Mouse (Mus musculus): Measurements from ENCODE around the gene Agxt. TPM values are rescaled to one million over a fixed set of nuclear protein-coding genes. Genes with fewer than 3 reads are reported as not detected.

The Agxt gene
- polyA plus RNA-seq, 1 experiment from 2014 or later, result not detected

DNA sequence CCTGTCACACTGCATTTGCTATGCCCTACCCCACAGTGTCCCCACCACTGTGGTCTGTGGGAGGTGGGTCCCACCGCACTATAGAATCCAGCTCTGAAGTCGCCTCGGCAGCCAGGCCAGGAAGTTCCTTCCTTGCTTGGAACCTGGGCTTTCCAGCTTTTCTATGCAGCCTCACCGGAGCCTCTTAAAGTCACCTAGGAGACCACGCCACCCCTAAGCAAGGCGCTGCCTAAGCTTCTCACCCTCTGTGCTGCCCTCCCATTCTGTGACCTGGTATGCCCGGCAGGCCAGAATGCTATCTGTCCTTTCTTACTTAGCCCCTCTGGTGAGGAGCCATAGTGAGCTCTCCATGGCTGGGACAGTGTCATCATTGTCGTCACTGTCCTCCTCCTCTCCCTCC, 26.3 kb downstream of the Agxt start:
- Histone ChIP-seq H3K36me3 (replicated peaks; ENCODE audit: control insufficient read depth, insufficient read depth) (no peaks in the 10 kb centered on the region), H3K4me3 (replicated peaks; ENCODE audit: low read length) (no peak overlapping the region), H3K4me1 (replicated peaks; ENCODE audit: control insufficient read depth, insufficient read depth, low read length) (no peaks in the 10 kb centered on the region), H3K27ac (no peak overlapping the region), H3K9ac (no peak overlapping the region), H3K27me3 (ENCODE audit: control insufficient read depth, insufficient read depth, low read length) (no peaks in the 10 kb centered on the region), H3K9me3 (ENCODE audit: control insufficient read depth, low read length) (no peaks in the 10 kb centered on the region), H3K4me2 (replicated peaks) (no peak overlapping the region)
- DNase-seq (ENCODE audit: low spot score) (no peak), ATAC-seq (ENCODE audit: low FRiP score) (no peak)
- 69% methylated on average over 8 of the region's 8 CpGs for WGBS

DNA sequence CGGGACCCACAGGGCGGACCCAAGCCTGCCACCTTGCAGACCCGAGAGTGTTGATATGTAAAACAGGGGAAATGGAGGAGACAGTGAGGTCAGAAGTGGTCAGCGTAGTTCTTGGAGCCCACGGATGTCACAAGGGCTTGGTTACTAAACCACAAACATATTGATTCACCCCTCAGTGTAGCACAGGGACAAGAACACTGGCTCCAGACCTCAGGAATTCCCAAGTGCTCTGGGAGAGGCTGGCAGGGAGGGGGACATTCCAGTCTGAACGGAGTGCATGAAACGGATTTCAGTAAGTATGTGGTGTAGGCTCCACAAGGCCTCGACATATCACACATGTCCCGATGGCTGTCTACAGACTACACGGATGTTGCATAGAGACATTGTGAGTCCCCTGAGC, 26.9 kb downstream of the Agxt start:
- H3K9ac ChIP-seq, result no peak overlapping the region
- no peak overlapping the region for H3K27ac ChIP-seq
- H3K36me3 ChIP-seq (replicated peaks; ENCODE audit: control insufficient read depth, insufficient read depth), result no peaks in the 10 kb centered on the region
- no peak overlapping the region for H3K4me3 ChIP-seq (replicated peaks; ENCODE audit: low read length)
- no peaks in the 10 kb centered on the region for H3K4me1 ChIP-seq (replicated peaks; ENCODE audit: control insufficient read depth, insufficient read depth, low read length)
- ATAC-seq (ENCODE audit: low FRiP score), result no peak
- no peak for DNase-seq (ENCODE audit: low spot score)
- 79% methylated on average over 10 of the region's 10 CpGs for WGBS
- H3K9me3 ChIP-seq (ENCODE audit: control insufficient read depth, low read length), result no peaks in the 10 kb centered on the region
- H3K4me2 ChIP-seq (replicated peaks), result no peak overlapping the region
- no peaks in the 10 kb centered on the region for H3K27me3 ChIP-seq (ENCODE audit: control insufficient read depth, insufficient read depth, low read length)

DNA sequence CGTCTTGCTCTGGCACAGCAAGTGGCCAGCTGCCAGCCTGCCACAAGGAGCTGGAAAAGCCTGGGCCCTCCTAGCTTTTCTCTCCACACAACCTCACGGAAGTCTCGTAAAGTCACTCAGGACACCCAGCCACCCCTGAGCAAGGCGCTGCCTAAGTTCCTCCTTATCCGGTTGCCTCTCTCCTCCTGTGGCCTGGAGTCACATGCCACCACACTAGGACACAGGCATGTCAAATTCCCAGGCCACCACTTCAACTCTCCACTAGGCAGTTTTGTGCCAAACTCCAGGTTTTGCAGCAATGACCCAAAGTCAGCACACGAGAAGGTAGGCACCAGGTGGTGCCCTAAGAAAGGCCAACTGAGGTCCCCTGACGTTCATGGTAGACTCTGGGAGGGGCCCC, 27.5 kb downstream of the Agxt start:
- no peak overlapping the region for H3K4me3 ChIP-seq (replicated peaks; ENCODE audit: low read length)
- ATAC-seq (ENCODE audit: low FRiP score) (no peak), DNase-seq (ENCODE audit: low spot score) (no peak)
- H3K4me1 ChIP-seq (replicated peaks; ENCODE audit: control insufficient read depth, insufficient read depth, low read length), result no peaks in the 10 kb centered on the region
- no peak overlapping the region for H3K4me2 ChIP-seq (replicated peaks)
- H3K27ac ChIP-seq, result no peak overlapping the region
- H3K36me3 ChIP-seq (replicated peaks; ENCODE audit: control insufficient read depth, insufficient read depth), result no peaks in the 10 kb centered on the region
- WGBS, result 81% methylated on average over 7 of the region's 7 CpGs
- no peaks in the 10 kb centered on the region for H3K27me3 ChIP-seq (ENCODE audit: control insufficient read depth, insufficient read depth, low read length)
- no peaks in the 10 kb centered on the region for H3K9me3 ChIP-seq (ENCODE audit: control insufficient read depth, low read length)
- H3K9ac ChIP-seq, result no peak overlapping the region

DNA sequence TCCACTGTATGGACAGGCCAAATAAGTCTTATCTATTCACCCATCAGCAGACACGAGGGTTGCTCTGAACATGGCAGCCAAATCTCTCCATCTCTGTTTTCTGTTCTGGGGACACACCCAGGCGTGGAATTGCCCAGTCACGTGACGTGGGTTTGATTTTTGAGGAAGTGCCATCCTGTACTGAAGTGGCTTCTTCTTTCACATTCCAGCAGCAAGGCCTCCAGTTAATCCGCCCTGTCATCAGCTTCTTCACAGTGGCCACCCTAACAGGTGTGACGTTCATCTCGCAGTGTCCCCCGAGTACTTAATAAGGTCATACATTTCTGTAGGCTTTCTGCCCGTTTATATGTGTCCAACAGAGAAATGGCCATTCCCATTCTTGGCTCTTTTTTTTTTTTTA, 30.4 kb downstream of the Agxt start:
- no peaks in the 10 kb centered on the region for H3K27me3 ChIP-seq (ENCODE audit: control insufficient read depth, insufficient read depth, low read length)
- H3K9ac ChIP-seq, result no peak overlapping the region
- DNase-seq (ENCODE audit: low spot score) (no peak), ATAC-seq (ENCODE audit: low FRiP score) (no peak)
- H3K4me3 ChIP-seq (replicated peaks; ENCODE audit: low read length), result no peak overlapping the region
- H3K27ac ChIP-seq, result no peak overlapping the region
- no peak overlapping the region for H3K4me2 ChIP-seq (replicated peaks)
- WGBS, result 86% methylated on average over 9 of the region's 9 CpGs
- H3K9me3 ChIP-seq (ENCODE audit: control insufficient read depth, low read length), result no peaks in the 10 kb centered on the region
- H3K4me1 ChIP-seq (replicated peaks; ENCODE audit: control insufficient read depth, insufficient read depth, low read length), result no peaks in the 10 kb centered on the region
- no peaks in the 10 kb centered on the region for H3K36me3 ChIP-seq (replicated peaks; ENCODE audit: control insufficient read depth, insufficient read depth)

GRCm38 (mm10) chr1:93166346-93167079, 31.5 kb downstream of the Agxt start:
- H3K27ac ChIP-seq, result no peak overlapping the region
- DNase-seq (ENCODE audit: low spot score) (no peak), ATAC-seq (ENCODE audit: low FRiP score) (no peak)
- no peaks in the 10 kb centered on the region for H3K27me3 ChIP-seq (ENCODE audit: control insufficient read depth, insufficient read depth, low read length)
- no peaks in the 10 kb centered on the region for H3K4me1 ChIP-seq (replicated peaks; ENCODE audit: control insufficient read depth, insufficient read depth, low read length)
- H3K4me3 ChIP-seq (replicated peaks; ENCODE audit: low read length), result no peak overlapping the region
- no peaks in the 10 kb centered on the region for H3K36me3 ChIP-seq (replicated peaks; ENCODE audit: control insufficient read depth, insufficient read depth)
- H3K4me2 ChIP-seq (replicated peaks), result no peak overlapping the region
- WGBS, result 87% methylated on average over 11 of the region's 11 CpGs
- no peak overlapping the region for H3K9ac ChIP-seq
- H3K9me3 ChIP-seq (ENCODE audit: control insufficient read depth, low read length), result no peaks in the 10 kb centered on the region

- 34% methylated on average over 10 of the region's 10 CpGs for WGBS
- DNase-seq (ENCODE audit: low spot score), result no peak
- H3K9me3 ChIP-seq (ENCODE audit: control insufficient read depth, low read length), result no peaks in the 10 kb centered on the region
Observed at GRCm38 (mm10) chr1:93168295-93168775, 33.3 kb downstream of the Agxt start, which contains the start of gene Crocc2. TSS of gene Crocc2 (plus strand) at chr1:93168725.

DNA sequence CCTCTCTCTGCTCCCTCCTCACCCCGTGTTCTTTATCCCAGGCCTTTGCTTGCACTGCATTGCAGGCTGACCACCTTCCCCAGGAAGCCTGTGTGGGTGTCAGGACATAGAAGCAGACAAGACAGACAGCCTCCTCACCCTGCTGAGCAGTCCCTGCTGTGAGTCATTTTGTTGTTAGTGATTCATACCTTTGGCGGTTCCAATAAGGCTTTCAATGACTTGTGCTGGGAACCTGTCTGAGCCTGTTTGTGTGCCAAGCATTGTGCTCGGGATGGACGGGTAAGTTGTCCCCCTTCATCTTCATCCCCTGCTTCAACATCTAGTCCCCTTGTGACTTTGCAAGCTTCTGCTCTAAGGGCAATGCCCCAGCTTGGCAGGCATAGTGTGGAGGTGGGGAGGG, 38.6 kb downstream of the Agxt start:
- Histone ChIP-seq H3K36me3 (replicated peaks; ENCODE audit: control insufficient read depth, insufficient read depth) (no peaks in the 10 kb centered on the region), H3K9me3 (ENCODE audit: control insufficient read depth, low read length) (no peaks in the 10 kb centered on the region), H3K4me1 (replicated peaks; ENCODE audit: control insufficient read depth, insufficient read depth, low read length) (peaks cover 7% of the 10 kb centered on the region; the same call in 1 of the 2 replicates), H3K27ac (no peak overlapping the region), H3K4me3 (replicated peaks; ENCODE audit: low read length) (no peak overlapping the region), H3K4me2 (replicated peaks) (no peak overlapping the region), H3K9ac (no peak overlapping the region), H3K27me3 (ENCODE audit: control insufficient read depth, insufficient read depth, low read length) (no peaks in the 10 kb centered on the region)
- ATAC-seq (ENCODE audit: low FRiP score) (no peak), DNase-seq (ENCODE audit: low spot score) (no peak)
- 70% methylated on average over 4 of the region's 4 CpGs for WGBS

More at GRCm38 (mm10) chr1:93168295-93168775, 33.3 kb downstream of the Agxt start, which contains the start of gene Crocc2:
- Histone ChIP-seq H3K27ac (no peak within 1 kb of the TSS), H3K4me1 (replicated peaks; ENCODE audit: control insufficient read depth, insufficient read depth, low read length) (no peaks in the 10 kb centered on the region), H3K36me3 (replicated peaks; ENCODE audit: control insufficient read depth, insufficient read depth) (no peaks in the 10 kb centered on the region), H3K4me3 (replicated peaks; ENCODE audit: low read length) (no peak within 1 kb of the TSS), H3K9ac (no peak within 1 kb of the TSS), H3K27me3 (ENCODE audit: control insufficient read depth, insufficient read depth, low read length) (no peaks in the 10 kb centered on the region), H3K4me2 (replicated peaks) (no peak within 1 kb of the TSS)
- no peak for ATAC-seq (ENCODE audit: low FRiP score)

GRCm38 (mm10) chr1:93174399-93174798, 39.4 kb downstream of the Agxt start:
- H3K27me3 ChIP-seq (ENCODE audit: control insufficient read depth, insufficient read depth, low read length), result no peaks in the 10 kb centered on the region
- no peak overlapping the region for H3K27ac ChIP-seq
- ATAC-seq (ENCODE audit: low FRiP score) (peak; percentile 53), DNase-seq (ENCODE audit: low spot score) (peak; percentile 94)
- H3K4me1 ChIP-seq (replicated peaks; ENCODE audit: control insufficient read depth, insufficient read depth, low read length), result peaks cover 7% of the 10 kb centered on the region; the same call in 1 of the 2 replicates
- H3K4me3 ChIP-seq (replicated peaks; ENCODE audit: low read length), result no peak overlapping the region
- 3% methylated on average over 4 of the region's 4 CpGs for WGBS
- H3K9ac ChIP-seq, result no peak overlapping the region
- H3K36me3 ChIP-seq (replicated peaks; ENCODE audit: control insufficient read depth, insufficient read depth), result no peaks in the 10 kb centered on the region
- no peaks in the 10 kb centered on the region for H3K9me3 ChIP-seq (ENCODE audit: control insufficient read depth, low read length)
- H3K4me2 ChIP-seq (replicated peaks), result no peak overlapping the region

- H3K4me3 ChIP-seq (replicated peaks; ENCODE audit: low read length), result no peak overlapping the region
- H3K27me3 ChIP-seq (ENCODE audit: control insufficient read depth, insufficient read depth, low read length), result no peaks in the 10 kb centered on the region
- H3K27ac ChIP-seq, result no peak overlapping the region
- H3K9me3 ChIP-seq (ENCODE audit: control insufficient read depth, low read length), result no peaks in the 10 kb centered on the region
- peak overlapping the region; percentile 80 for H3K4me2 ChIP-seq (replicated peaks)
- WGBS, result 15% methylated on average over 6 of the region's 6 CpGs
- no peak overlapping the region for H3K9ac ChIP-seq
- H3K36me3 ChIP-seq (replicated peaks; ENCODE audit: control insufficient read depth, insufficient read depth), result no peaks in the 10 kb centered on the region
- H3K4me1 ChIP-seq (replicated peaks; ENCODE audit: control insufficient read depth, insufficient read depth, low read length), result peaks cover 7% of the 10 kb centered on the region; the same call in 1 of the 2 replicates
- ATAC-seq (ENCODE audit: low FRiP score) (no peak), DNase-seq (ENCODE audit: low spot score) (no peak)
Observed at GRCm38 (mm10) chr1:93175849-93176248, 40.8 kb downstream of the Agxt start.

All from hindbrain, embryonic 14.5 days (tissue).